Mouse (Mus musculus): ENCODE measurements at regions not wholly inside any gene's neighbourhood (a gene's known extent, or its start where the extent isn't known, plus 50 kb on each side); places are given as distances from the start of the nearest gene placed in this dataset.
"Not testable (repeated sequence)": the region's sequence is repeated elsewhere in the genome, so short reads cannot be mapped to it uniquely, and the experiment has no call there.

GRCm38 (mm10) chr6:70160442-70160841 is 631.6 kb downstream of the Rpia start:
- DNase-seq (ENCODE audit: low spot score): no peak

DNA sequence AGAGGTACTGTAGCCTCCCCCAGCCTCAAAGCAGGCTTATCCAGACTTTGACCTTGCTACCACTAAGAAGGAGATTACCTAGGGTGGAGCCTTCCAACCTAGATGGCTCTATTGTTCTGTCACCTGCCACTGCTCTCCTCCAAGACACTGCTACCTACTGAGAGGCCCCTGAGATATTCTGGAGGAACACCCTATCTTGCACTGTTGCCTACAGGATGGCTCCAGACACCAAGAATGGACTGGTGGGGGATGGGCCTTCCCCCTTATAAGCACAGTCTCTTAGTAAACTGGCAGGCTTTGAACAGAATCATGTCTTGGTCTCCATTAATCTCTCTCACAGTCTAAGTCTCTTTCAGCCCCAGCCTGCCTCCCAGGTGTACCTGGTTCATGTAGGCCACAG is 636.3 kb downstream of the Rpia start:
- not testable (repeated sequence) for DNase-seq (ENCODE audit: low spot score)

- DNase-seq (ENCODE audit: low spot score): not testable (repeated sequence)
Measured at GRCm38 (mm10) chr6:70151098-70151838, 640.8 kb downstream of the Rpia start.

GRCm38 (mm10) chr6:70146986-70147385 is 645.0 kb downstream of the Rpia start:
- DNase-seq (ENCODE audit: low spot score): peak; percentile 46

DNA sequence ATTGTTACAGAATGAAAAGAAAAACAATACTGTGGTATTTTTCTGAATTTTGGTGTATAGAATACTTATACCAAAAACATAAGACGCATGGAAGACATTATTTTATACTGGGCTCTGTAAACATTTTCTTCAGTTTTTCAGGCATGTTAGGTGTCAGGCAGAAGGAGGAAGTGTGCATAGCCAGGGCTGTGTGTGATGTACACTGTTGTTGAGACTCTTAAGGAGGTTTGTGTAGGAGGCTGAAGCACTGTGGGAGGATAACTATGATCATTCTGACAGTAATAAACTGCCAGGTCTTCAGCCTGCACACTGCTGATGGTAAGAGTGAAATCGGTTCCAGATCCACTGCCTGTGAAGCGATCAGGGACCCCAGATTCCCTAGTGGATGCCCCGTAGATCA is 648.7 kb downstream of the Rpia start:
- not testable (repeated sequence) for DNase-seq (ENCODE audit: low spot score)

DNA sequence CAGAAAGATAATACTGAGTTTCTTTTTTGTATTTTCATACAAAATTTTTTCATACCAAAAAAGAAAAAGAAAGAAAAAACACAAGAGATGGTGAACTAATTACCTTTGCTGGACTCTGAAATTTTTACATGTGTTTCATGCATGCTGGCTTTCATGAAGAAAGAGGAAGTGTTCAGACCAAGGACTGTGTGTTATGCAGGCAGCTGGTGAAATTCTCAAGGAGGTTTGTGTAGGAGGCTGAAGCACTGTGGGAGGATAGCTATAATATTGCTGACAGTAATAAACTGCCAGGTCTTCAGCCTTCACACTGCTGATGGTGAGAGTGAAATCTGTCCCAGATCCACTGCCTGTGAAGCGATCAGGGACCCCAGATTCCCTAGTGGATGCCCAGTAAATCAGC is 675.2 kb downstream of the Rpia start:
- no peak for DNase-seq (ENCODE audit: low spot score)

DNA sequence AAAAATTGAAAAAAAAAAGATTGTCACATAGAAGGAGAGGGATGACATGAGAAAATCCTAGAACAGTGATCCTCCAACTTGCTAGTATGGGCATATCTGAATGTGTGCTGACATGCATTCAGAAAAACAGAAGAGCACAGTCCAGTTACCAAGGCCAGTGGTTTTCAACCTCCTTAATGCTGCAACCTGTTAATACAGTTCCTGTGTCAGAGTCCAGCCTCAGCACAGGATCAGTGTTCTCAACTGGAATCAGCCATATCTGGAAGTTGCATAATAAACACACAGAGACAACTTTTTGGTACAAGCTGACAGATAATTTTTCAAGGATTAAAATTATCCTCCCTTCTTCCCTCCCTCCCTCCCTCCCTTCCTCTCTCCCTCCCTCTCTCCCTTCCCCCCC is 680.1 kb downstream of the Rpia start:
- DNase-seq (ENCODE audit: low spot score): no peak

GRCm38 (mm10) chr6:70109412-70109811 is 682.6 kb downstream of the Rpia start:
- not testable (repeated sequence) for DNase-seq (ENCODE audit: low spot score)

- DNase-seq (ENCODE audit: low spot score): no peak
Measured at GRCm38 (mm10) chr6:70103781-70104180, 688.3 kb downstream of the Rpia start.

DNA sequence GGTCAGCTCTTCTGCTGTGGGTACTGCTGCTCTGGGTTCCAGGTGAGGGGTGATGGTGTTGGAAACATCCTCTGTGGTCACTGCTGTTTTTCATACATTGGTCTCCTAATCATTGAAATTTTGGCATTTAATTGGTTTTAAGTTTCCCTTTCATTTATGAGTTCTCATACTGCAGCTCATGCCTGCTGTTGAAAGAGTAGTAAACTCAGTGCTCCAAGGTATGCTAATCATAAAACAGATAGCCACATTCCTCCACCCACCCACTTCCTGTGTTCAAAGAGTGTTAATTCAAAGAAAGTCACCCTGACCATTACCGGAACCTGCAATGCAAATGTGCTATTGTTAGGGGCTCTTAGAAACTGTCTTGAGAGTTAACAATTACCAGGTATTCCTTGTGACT is 688.9 kb downstream of the Rpia start:
- DNase-seq (ENCODE audit: low spot score): not testable (repeated sequence)

GRCm38 (mm10) chr6:70088041-70088440 is 704.0 kb downstream of the Rpia start:
- no peak for DNase-seq (ENCODE audit: low spot score)

- DNase-seq (ENCODE audit: low spot score): no peak
Measured at GRCm38 (mm10) chr6:70073841-70074240, 718.2 kb downstream of the Rpia start.

DNA sequence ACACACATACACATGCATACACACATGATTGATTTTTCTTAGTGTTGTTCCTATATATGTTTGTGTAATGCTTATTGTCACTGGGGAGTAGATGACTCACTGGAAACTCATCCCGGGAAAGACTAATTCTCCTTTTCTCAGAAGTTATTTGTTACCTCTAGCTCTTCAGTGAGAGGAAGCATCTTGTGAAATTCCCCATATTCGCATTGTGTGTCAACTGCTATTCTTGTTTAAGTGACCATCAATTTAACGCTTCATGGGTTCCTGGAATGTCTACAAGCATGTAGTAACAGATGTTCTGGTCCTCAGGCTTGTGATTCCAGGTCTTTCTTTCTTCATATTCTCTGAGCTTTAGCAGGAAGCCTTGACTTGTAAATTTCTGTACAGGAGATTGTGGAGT is 720.0 kb downstream of the Rpia start:
- DNase-seq (ENCODE audit: low spot score): no peak

DNA sequence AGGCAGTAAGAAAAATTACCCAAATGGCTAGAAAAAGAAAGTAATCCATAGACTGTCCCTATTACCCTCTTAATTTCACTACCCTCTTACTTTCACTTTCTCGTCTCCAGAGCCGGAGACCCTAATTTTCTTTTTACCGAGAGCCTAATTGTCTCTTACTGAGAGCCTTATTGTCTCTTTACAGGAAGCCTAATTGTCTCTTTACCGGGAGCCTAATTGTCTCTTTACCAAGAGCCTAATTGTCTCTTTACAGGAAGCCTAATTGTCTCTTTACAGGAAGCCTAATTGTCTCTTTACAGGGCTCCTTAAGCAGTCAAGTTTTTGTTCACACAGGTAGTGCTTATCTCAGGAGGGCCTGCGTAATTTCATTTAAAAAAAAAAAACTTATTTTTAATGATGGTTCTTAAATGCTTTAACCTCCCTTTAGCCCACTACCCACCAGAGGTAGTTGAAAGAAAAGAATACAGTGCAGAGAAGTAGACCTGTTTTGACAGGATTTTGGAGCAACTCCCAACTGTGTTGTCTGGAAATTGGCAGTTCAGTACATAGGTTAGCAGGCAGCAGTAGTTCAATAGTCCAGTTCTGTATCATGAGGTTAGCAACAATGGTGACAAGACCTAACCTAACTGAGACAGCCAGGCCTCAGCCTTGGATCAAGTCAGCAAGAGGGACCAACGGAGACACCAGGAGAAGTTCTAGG is 724.2 kb downstream of the Rpia start:
- no peak for DNase-seq (ENCODE audit: low spot score)

- no peak for DNase-seq (ENCODE audit: low spot score)
Measured at GRCm38 (mm10) chr6:70059028-70059427, 733.0 kb downstream of the Rpia start.

- no peak for DNase-seq (ENCODE audit: low spot score)
Measured at GRCm38 (mm10) chr6:70058374-70058773, 733.7 kb downstream of the Rpia start.

GRCm38 (mm10) chr6:70040894-70041293 is 751.1 kb downstream of the Rpia start:
- DNase-seq (ENCODE audit: low spot score): no peak

DNA sequence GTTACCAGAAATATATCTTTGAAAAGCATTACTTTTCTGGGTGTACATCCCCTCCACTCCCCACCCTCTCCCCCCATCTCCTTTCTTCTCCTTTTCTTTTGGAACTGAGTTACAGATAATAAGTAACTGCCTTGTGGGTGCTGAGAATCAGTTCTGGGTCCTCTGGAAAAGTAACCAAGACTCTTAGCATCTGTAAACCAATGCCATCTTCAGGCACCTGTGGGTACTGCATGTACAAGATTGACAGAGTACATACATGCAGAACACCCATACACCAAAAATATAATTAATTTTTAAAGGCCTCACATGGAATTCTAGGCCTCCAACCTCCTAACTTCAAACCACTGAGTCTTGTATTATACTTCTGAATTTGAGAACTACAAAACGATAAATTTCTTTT is 758.4 kb downstream of the Rpia start:
- DNase-seq (ENCODE audit: low spot score): no peak

- no peak for DNase-seq (ENCODE audit: low spot score)
Measured at GRCm38 (mm10) chr6:70011555-70011954, 780.5 kb downstream of the Rpia start.

Measured in testis, postnatal 10 days (tissue).